Mouse (Mus musculus) left cerebral cortex, postnatal 10 days (tissue): ENCODE data around the gene Vps41. TPM values are rescaled to one million over a fixed set of nuclear protein-coding genes. Genes with fewer than 3 reads are reported as not detected.

ENCODE experiments used
- DNase-seq, 2 experiments: peaks; one replicate each; pipeline ENCODE4 v3.0.0; 2021 to 2022; ENCODE audit warnings: low spot score in 2 of 2, mixed read lengths in 1 of 2; ENCODE audit errors: extremely low spot score in 1 of 2
- intact Hi-C: fragments of 180-260 bp; cut with DNase I; formaldehyde crosslinking; loops from one replicate; pipeline ENCODE4 v1.15.1; 2025
- total RNA-seq, 2 experiments: library from RNA; stranded (reverse); gene quantifications; 2 replicates each; pipeline ENCODE4 v1.2.3; 2021

Gene Vps41
- total RNA-seq, 2 experiments from 2014 or later = 136 to 137 TPM

GRCm38 (mm10) chr13:18789662-18790061 lies 72.6 kb downstream of the Vps41 start:
- DNase-seq = no peak
- intact Hi-C loops = no loop called here

GRCm38 (mm10) chr13:18790086-18790485 lies 73.0 kb downstream of the Vps41 start:
- intact Hi-C loops = no loop called here
- DNase-seq = no peak

GRCm38 (mm10) chr13:18791314-18791713 lies 74.2 kb downstream of the Vps41 start:
- intact Hi-C loops = no loop called here
- no peak for DNase-seq

GRCm38 (mm10) chr13:18791724-18792123 lies 74.6 kb downstream of the Vps41 start:
- DNase-seq = no peak
- intact Hi-C loops = no loop called here

- no peak for DNase-seq
- intact Hi-C loops = no loop called here
These were observed 77.4 kb downstream of the Vps41 start for GRCm38 (mm10) chr13:18794454-18794853.

- intact Hi-C loops = no loop called here
- no peak for DNase-seq
These were observed 80.5 kb downstream of the Vps41 start for GRCm38 (mm10) chr13:18797555-18797954.

GRCm38 (mm10) chr13:18800434-18800833 lies 83.3 kb downstream of the Vps41 start:
- no peak for DNase-seq
- intact Hi-C loops = no loop called here

- DNase-seq = no peak
- intact Hi-C loops = loop anchor here (2.0 kb wide), 1 partner anchor 51 kb away; no protein-coding TSS in a partner anchor
These were observed 92.4 kb downstream of the Vps41 start for GRCm38 (mm10) chr13:18809465-18809864.

- DNase-seq = peak; percentile 56 to 62
- intact Hi-C loops = loop anchor here (1.0 to 10.0 kb wide), 4 partner anchors 51 to 753 kb away; partner anchors contain the start of gene Vps41
These were observed 93.0 kb downstream of the Vps41 start for GRCm38 (mm10) chr13:18809978-18810675.

GRCm38 (mm10) chr13:18824420-18825123 lies 107.5 kb downstream of the Vps41 start:
- peak in 1 of 2 experiments; percentile 12 for DNase-seq
- intact Hi-C loops = no loop called here

GRCm38 (mm10) chr13:18827029-18827428 lies 109.9 kb downstream of the Vps41 start:
- DNase-seq = no peak
- intact Hi-C loops = no loop called here

- intact Hi-C loops = no loop called here
- no peak for DNase-seq
These were observed 113.4 kb downstream of the Vps41 start for GRCm38 (mm10) chr13:18830486-18830885.

- intact Hi-C loops = no loop called here
- no peak for DNase-seq
These were observed 122.1 kb downstream of the Vps41 start for GRCm38 (mm10) chr13:18839231-18839630.

GRCm38 (mm10) chr13:18840366-18840765 lies 123.3 kb downstream of the Vps41 start:
- no peak for DNase-seq
- intact Hi-C loops = no loop called here

- intact Hi-C loops = no loop called here
These were observed 123.9 kb downstream of the Vps41 start for GRCm38 (mm10) chr13:18841019-18841418.

GRCm38 (mm10) chr13:18841752-18842282 lies 124.7 kb downstream of the Vps41 start:
- no peak for DNase-seq
- intact Hi-C loops = no loop called here

More at GRCm38 (mm10) chr13:18841019-18841418, 123.9 kb downstream of the Vps41 start:
- DNase-seq = no peak

- intact Hi-C loops = no loop called here
- no peak for DNase-seq
These were observed 125.5 kb downstream of the Vps41 start for GRCm38 (mm10) chr13:18842556-18842955.

- intact Hi-C loops = no loop called here
- no peak for DNase-seq
These were observed 126.5 kb downstream of the Vps41 start for GRCm38 (mm10) chr13:18843546-18843945.

- DNase-seq = no peak
- intact Hi-C loops = no loop called here
These were observed 130.3 kb downstream of the Vps41 start for GRCm38 (mm10) chr13:18847386-18847785.

GRCm38 (mm10) chr13:18849563-18849962 lies 132.5 kb downstream of the Vps41 start:
- DNase-seq = no peak
- intact Hi-C loops = no loop called here
